Mouse (Mus musculus): ENCODE measurements at regions not wholly inside any gene's neighbourhood (a gene's known extent, or its start where the extent isn't known, plus 50 kb on each side); places are given as distances from the start of the nearest gene placed in this dataset.

DNA sequence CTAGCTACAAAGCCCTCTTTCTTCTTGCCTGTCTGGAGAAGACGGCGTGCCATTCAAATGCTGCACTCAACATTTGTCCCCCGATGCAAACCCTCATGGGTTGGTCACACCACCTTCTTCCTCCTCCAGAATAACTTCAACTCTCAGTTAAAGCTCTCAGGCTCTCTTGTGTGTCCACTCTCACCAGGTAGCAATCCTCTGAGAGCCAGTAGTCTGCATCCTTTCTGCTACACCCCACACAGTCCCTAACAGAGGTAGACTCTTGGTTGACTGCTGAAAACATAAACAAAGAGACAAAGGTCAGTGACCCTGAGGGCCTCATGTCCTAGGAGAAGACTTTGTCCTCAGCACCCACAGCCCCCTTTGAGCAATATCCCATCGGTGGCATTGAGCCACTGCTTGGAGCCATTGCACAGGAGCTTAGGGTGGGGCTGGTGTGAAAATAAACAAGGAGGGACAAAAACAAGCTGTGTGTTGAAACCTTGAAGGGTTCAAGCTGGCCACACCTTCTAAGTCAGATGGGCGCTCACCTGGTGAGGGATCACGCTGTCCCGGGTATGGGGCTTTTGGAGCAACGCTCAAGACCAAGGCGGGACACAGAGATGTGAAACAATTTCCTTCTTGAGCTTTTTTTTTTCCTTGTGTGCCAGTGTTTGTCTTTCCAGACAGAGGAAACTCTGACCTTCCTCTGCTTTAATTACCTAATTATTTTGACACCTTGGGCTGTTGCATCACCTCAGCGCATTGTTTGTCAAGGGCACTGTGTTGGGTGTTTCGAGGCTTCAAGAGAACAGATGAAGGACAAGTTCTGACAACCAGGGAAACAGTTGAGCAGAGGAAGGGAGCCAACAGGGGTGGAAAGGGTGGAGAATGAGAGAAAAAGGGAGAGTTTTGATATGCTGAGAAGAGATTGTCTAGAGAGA is 101.4 kb upstream of the Bcl6 start:
- DNase-seq = no peak

DNA sequence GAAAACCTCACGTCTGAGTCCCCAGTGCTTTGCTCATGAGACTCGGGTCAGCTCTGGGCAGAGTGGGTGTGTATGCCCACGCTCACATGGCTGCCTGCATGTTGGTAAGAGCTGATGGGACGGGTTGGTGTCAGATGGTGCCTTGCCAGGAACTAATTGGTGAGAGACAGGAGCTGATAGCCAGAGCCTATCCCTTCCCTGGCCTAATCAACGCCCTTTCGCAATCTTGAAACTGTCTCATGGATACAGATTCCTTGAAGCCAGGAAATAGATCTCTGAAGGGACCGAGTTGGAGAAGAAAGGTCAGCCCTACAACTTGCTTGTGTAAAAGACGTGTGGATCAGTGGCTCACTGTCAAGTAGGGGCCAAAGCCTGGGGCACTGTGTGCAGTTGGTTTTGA is 95.3 kb upstream of the Bcl6 start:
- DNase-seq = no peak

DNA sequence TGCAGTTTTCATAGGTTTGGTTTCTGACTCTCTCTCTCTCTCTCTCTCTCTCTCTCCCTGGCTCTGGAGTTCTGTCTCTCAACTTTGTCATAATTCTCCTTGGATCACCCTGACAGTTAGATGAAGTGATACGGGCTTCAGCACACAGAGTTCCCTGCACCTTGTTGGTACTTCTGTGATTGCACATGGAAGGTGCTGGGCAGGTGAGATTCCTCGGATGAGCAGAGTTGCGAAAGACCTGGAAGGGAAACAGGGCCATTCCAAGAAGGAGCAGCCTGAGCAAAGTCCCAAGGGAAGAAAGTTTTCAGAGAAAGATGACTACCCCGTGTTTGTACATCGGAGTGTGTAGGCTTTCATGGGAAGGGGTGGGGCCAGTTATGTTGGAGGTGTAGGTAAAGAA is 91.8 kb upstream of the Bcl6 start:
- DNase-seq = no peak

DNA sequence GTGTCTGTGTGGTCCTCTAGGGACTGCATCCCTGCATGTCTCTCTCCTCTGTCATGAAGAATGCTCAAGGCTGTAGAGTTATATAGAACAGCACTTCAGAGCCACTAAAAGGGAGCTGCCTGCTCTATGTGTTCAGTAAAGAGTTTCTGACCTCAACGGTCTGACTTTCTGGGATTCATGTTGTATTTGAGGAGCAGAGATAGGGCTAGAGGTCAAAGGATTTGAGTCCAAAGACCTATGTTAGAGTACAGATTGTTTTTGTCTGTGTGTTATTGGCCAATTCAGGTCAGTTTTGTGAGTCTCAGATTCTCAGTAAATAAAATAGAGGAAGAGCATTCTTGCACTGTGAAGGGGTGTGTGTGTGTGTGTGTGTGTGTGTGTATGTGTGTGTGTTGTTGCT is 90.0 kb upstream of the Bcl6 start:
- DNase-seq = no peak

DNA sequence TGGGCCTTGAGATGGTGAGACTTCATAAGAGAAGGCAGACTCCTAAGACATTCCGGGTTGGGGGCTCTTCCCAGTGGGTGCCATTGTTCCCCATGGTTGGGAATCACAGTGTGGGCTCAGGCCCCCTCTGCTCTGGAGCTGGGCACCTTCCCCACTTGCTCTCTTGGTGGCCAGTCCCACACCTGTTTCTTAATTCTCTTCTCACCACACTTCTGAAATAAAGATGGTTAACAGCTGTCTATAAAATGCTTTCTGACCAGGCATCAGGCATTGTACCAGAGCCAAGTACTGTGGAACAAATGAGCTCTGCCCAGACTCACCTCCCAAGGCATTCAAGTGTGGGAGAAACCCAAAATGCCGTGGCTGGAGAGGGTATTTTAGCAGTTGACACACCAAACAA is 88.8 kb upstream of the Bcl6 start:
- DNase-seq = no peak

DNA sequence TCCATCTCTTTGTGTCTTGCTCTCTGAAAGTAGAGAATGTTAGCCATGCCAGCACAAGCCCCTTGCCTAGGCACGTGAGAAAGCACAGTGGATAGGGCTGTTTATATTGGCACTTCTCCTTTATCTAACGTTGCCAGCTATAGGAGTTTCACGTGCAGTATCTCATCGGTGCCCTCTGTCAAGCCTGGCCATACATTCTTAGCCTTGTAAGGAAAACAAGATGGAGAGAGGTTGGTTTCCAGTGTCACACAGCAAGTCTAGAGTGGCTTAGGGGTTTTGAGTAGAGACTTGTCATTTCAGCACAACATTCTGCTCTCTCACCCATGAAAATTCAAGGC is 88.1 kb upstream of the Bcl6 start:
- no peak for DNase-seq

DNA sequence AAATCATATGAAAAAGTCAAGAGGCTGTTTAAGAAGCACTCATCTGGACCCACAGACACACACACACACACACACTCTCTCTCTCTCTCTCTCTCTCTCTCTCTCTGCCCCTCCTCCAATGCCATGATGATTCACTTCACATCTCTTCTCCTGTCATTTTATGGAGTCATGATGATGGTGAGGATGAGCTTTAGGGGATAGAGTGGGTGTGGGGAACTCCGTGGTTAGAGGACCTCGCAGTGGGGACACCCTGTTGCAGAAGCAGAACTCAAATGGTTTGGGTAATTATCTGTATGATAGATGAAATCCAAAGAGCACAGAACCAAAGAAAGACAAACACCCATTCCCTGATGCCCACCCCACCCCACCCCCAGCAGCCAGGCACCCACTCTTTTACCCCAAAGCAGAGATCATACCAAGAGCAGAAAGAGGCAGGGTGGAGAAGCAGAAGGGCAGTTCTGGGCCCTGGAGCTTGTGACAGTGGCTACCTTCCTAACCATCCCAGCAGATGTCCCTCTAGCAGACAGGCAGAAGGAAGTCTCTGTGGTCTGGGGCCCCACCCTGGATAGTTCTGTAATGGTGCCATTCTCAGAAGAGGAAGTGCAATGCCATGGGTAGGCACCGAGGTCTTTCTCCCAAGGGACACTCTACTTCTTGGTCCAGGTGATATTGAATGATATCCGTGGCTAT is 87.6 kb upstream of the Bcl6 start:
- no peak for DNase-seq

DNA sequence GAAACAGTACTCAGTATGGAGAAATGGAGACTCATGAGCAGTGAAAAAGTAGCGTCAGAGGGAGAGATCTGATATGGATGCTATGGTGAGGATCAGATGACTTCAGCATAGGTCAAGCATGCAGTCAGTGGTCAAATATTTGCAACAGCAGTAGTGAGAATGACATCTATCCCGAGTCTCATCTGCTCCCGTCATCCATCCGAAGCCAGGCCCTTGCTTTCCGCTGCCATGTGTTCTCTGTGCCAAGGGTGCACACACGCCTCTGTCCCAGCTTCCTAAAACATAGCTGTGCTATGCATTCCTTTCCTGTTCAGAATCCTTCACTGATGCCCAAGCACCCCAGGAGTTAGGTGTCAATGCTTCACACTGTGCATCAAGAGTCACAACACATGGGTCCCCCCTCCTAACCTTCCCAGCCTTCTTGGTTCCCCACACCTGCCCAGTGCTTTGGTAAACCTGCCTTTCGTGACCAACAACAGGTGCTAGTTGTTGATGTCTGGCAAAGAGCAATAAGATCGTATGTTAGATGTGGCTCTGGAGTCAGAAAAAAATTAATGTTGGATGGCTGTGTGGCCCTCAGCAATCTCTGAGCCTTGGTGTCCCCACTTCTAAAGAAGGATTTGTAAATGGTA is 85.1 kb upstream of the Bcl6 start:
- no peak for DNase-seq

DNA sequence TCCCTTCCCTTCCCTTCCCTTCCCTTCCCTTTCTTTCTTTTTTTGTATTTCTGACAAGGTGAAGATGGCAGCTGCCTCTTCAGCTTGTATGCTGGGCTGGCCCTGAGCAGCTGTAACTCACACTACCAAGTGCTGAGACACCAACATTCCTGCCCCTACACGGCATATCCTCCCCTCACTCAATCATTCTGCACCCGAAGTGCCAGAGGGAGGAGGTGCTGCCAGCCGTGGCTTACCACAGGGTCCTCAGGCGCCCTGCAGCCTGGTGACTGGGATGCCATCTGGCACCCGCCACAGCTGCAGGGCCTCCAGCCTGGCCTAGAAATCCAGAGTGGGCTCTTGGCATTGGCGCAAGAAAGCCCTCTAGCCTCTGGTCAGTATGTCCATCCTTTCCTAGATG is 84.4 kb upstream of the Bcl6 start:
- DNase-seq = no peak

DNA sequence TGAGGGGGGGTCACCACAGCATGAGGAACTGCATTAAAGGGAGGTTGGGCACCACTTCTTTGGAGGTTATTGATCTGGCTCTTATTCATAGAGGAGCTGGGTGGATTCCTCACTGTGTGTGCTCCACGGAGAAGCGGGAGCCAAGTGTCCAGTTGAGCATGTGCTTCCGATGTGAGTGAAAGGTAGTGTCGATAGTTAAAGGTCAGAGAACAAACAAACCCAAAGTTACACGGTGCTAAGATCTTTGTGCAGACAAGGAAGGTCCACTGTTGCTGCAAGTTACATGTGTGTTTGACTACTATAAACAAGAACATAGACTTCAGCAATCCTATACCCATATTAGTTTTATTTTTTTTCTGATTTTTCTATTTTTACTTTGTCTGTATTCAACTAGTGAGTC is 80.8 kb upstream of the Bcl6 start:
- DNase-seq = no peak

DNA sequence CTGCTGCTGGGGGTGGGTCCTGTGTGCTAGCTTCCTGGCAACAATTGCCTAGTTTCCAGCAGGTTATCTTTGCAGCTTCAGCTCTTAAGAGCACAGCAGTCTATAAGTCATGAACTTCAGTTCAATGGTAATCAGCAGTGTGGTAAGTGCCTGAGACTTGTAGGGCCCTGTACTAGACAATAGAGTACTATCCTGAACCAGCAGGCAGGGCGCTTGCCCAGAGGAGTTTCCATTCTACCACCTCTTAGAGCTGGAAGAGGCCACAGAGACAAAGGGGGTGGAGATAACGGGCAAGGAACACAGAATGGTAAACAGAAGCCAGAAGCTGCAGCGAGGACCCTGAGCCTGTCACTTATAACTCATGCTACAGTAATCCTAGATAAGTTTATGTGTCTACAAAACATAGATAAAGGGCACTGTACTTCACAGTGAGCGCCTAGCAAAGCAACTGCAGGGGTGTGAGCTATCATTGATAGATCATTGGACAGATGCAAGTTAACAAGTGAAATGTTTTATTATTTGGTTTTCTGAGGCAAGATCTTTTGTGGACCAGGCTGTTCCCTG is 79.7 kb upstream of the Bcl6 start:
- DNase-seq = no peak

DNA sequence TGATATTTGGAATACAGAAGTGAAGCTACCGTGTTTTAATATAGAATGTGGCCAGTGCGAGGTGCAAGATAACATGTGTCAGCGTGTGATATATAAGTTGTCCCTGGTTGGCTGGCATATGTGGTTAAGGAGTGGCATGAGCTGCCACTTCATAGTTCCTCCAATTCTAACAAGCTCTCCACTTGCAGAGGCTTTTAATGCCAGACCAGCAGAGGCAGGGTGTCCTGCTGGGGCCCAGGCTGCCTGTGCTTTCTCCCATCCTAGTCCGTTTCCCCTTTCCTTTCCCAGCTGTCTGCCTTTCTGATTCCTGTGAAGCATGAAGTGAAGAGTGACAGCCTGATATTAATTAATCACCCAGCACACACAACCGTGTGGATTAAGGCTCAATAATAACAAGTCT is 73.7 kb upstream of the Bcl6 start:
- no peak for DNase-seq

DNA sequence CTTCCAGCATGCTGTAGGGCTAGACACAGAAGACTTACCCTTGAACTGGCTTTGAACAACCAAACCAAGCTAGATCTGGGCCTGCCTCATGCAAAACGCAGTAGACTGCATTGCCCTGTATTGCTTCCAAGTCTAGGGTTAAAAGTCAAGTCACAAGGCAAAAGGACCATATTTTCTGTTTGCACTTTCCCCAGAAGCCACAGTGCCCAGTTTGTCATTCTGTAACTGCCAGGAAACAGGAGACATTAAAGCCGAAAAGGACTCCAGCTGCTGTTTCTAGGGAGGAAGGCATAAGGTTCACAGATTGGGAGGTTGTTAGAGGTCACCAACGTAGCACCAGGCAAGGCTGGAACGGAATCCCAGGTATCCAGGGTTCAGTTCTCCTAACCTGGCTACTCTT is 72.8 kb upstream of the Bcl6 start:
- no peak for DNase-seq

DNA sequence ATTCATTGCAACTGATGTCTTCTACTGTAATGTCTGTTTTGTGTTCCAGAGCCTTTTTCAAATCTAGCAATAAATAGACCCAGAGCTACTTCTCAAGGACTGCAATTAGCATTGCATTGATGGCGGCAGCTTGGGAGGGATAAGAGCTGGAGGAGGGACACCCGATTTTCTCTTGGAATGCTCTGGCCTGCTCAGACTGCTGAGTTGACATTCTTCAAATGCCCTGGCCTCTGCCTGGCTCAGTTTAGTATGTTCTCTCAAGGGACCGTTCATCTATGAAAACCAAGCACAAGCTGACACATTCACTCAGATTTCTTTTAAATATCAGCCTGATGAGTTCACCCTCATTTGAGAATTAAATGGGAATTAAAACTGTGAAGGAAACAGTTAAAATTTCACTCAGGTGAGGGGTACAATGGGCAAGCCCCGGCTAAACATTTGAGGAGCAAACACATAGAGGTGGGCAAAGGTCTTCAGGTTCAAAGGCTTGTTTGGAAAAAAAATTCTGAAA is 70.5 kb upstream of the Bcl6 start:
- DNase-seq = no peak

DNA sequence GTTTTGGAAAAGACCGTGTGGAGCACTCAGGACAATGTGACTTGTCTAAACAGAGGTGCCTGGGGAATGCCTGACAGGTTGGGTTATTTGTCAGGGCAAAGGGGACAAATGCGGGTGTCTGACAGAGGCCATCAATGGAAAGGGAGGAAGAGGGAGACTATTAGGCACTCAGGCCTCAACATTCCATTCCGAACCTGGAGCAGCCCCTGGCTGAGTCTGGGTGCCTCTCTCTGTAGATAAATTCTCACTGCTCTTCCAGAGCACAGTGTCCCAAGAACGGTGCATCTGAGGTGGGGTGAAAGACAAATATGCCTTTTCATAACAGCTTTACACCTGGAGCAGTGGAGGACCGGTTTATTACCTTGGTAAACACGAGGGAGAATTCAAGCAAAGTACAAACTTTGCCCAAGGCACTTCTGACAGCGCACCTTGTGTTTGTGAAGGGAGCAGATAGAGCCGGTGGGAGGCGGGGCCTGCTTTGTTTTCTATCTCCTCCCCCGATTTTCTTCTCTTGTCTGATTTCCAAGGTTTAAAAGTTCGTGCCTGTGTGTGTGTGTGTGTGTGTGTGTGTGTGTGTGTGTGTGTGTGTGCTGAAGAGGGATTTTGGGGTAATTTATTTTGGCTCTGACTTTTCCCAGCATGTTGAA is 68.4 kb upstream of the Bcl6 start:
- DNase-seq = no peak

DNA sequence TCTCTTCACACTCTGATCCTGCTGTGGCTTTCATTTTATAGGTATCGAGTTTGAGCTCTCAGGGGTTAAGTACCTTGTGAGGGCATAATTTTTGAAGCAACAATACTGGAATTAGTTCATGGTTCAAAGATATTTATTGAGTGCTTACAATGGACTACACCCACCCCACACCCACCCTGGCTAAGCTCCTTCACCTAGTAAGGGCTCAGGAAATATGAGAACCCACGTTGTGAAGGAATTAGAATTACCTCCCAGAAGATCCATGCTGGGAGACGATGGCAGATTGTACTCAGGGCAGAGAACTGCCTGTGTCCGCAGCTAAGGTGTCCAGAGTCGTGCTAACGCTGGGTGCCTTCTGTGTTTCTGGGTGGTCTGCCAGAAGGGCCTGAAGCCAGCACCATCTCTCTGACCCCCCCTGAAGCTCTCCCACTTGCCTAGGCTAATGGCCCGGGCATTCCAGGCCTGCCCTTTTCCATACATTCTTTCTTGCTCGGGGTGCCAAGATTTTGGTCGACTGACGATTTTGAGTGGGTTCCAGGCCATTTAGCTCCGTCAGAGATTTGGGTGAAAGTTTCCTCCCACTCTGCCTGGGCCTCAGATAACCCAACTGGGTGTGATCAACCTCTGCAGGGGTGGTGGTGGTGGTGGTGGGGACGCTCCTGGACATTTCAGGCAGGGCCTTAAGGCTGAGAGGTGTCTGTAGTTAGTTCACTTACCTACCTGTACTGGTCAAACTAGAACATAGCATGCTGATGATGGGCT is 67.7 kb upstream of the Bcl6 start:
- no peak for DNase-seq

DNA sequence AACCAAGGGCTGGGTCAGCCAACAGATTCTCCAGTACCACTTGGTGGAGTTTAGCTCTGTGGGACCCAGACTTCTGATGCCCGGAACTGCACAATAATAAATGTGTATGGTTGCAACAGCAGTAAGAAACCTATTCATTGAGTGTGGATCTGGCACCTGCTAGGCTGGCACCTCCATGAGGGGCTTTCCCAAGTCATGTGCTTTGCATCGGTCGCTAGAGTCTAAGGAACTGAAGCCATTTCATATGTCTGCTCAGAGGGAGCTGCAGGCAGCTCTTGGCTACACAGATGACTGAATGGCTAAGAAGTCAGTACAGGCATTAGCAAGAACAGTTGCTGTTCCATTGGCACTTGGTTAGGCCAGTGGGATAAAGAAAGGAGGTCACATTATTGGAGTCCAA is 65.6 kb upstream of the Bcl6 start:
- DNase-seq = no peak

DNA sequence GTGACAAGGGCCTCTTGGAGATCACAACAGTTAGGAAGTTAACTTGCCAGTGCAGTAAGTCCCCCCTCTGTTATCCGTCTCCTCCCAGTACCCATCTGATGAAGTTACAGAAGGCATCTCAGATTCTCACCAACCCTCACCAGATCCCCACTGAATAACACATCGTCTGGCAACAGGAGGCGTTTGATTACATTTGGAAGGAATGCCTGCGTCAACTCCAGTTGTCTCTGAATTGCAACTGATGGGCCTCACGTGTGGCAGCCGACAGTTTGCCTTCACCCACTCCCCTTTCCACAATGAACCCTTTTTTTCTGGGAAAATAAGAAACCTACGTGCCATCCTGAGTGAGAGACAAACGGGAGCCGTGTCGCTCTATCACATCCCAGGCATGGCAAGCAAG is 64.8 kb upstream of the Bcl6 start:
- DNase-seq = no peak

DNA sequence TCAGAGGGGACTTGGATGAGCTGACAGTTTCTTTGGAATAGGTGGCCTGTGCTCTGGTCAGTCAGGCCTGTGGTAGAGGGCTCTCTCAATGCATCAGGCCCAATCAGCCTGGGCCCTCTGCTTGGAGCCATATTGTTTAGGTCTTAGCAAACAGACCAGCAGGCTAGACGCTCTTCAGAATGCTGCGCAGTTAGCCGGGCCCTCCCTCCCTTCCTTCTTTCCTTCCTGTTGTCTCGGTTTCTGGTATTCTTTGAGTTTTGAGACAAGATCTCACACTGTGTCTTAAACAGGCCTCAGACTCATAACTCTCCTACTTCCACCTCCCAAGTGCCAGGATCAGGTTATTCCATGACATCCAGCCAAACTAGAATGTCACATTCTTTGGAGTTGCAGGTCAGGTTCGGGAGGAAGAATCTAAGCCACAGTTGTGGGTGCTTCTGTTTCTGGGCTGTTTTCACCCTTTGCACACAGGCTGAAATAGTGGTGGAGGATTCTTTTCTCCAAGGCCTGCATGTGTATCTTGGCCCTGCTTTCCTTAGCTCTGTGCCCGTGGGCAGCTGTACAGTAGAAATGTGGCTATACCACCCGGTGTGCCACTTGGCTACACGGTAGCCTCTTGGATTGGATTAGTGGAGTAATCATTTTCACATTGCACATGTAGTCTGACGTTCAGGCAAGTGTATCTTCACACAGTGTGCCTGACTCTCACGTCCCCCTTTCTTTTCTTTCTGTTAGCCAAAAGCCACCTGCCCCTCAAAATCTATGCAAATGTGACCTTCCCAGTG is 62.4 kb upstream of the Bcl6 start:
- no peak for DNase-seq

DNA sequence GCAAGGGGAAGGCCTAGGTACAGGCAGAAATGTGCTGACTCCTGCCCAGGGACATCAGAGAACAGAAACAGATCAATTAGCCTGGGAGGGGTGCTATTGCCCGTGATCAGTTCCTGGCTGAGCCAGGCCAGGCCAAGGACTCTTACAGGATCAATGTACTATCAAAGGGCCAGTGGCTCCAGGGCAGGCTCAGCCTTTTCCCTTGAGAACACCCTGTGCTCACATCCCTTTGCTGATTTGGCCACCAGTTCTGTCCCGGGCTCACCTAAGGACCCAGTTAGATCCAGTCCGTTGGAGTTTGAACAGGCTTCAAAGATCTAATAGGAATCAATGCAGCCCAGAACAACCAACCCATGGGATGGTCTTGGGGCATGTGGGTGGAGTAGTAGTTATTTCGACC is 55.1 kb upstream of the Bcl6 start:
- DNase-seq = no peak

DNA sequence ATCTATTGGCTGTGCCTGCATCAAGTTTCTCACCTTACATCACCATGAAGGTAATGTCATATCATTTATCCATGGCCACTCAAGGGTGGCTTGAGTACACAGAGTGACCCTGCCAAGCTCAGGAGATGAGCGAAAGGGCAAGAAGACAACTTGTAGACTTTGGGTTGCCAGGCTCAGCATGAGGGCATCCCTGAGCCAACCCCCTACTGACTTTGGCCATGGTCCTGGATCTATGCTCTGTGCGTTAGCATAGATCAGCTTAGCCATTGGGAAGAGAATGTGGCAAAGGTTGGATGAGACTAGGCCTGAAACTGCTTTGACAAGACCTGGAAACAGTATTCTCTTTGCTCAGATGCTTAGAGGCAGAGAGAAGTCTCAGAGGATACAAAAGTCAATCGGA is 54.3 kb upstream of the Bcl6 start:
- no peak for DNase-seq

DNA sequence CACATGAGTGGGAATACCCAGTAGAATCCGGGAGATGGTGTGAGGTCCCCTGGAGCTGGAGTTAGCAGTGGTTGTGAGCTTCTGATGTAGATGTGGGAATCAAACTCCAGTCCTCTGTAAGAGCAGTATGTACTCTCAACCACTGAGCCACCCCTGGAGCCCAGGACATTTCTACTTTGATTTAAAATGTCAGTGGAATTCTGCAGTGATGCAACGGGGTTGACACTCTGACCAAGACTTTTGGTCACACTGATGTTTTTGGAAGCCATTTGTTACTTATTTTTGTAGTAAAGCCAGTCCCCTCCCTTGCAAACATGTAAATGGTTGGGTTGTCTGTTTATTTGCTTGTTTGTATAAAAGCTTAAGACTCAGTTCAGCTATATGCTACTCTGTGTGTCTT is 53.6 kb upstream of the Bcl6 start:
- DNase-seq = no peak

Measured in right cerebral cortex, postnatal 4 days (tissue).